ENCODE assay signal across 8 mouse cellular contexts in the genomic region with DNA sequence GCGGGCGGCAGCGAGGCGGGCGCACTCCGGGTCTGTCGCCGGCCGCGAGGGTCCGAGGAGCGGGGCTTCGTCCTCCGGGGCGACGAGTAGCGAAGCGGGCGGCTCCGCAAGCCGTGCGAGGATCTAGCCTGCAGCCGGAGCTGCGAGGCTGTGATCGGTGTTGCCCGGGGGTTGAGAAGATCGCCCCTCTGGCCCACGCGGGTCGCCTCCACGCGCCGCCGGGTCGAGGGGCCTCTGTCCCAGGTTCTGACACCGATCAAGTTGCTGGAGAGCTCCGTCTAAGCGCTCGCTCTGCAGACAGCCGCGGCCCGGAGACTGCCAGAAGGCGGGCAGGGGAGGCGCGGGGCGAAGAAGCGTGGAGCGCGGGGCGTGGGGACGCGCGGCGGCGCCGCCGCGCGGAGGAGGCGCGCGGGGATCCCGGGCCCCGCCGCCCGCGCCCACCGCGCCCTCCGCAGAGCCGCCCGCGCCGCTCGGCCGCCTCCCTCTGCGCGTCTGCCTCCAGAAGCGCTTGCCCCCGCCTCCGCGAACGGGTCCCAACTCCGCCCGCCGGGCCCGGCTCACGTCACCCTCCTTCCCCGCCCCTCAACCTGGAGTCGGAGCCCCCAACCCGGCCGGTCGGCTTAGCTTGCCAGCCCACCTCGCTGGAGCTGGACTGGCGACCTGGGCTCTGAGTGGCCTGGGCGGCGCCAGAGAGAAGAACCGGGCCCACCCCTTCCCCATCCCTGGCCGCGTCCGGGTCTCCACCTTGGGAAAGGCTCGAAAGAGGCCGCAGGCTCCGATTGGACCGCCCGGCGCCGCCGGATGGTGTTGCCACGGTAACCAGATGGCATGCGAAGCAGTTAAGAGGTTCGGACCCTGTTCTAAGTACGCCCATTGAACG. TPM values are rescaled to one million over a fixed set of nuclear protein-coding genes. Genes with fewer than 3 reads are reported as not detected.
DNase-seq lines count a peak whose midpoint lies in the region; ATAC-seq and TF ChIP-seq lines count a peak whose summit lies in the region.

Gene Ajap1 (minus strand): TSS at position 353 of the 880 bp plus-strand sequence.

- H3K36me3 ChIP-seq in ES-Bruce4 (ENCODE audit: control insufficient read depth, insufficient read depth, low read length, poor library complexity, severe bottlenecking): no peaks in the 10 kb centered on the region
- H3K36me3 ChIP-seq in embryonic facial prominence, embryonic 14.5 days (ENCODE audit: control insufficient read depth, insufficient read depth, low read length): no peaks in the 10 kb centered on the region
- H3K36me3 ChIP-seq in midbrain, embryonic 14.5 days (ENCODE audit: control insufficient read depth, insufficient read depth, low read length): no peaks in the 10 kb centered on the region

- peak; percentile 31; the same call in 1 of the 2 replicates for ATAC-seq in embryonic facial prominence, embryonic 14.5 days (ENCODE audit: low read depth)
- peak; percentile 62 for ATAC-seq in midbrain, embryonic 14.5 days (ENCODE audit: low FRiP score, low TSS enrichment)
- no peak; the same call in 1 of the 2 replicates for ATAC-seq in granulocyte monocyte progenitor cell, adult 5-6 weeks (replicated peaks; ENCODE audit: poor library complexity, severe bottlenecking)

- peak within 1 kb of the TSS; percentile 56 for H3K4me3 ChIP-seq in ES-Bruce4 (ENCODE audit: low read depth, low read length)
- peak within 1 kb of the TSS; percentile 45 for H3K4me3 ChIP-seq in embryonic facial prominence, embryonic 14.5 days (ENCODE audit: low read depth, low read length)
- peak within 1 kb of the TSS; percentile 67 for H3K4me3 ChIP-seq in midbrain, embryonic 14.5 days (replicated peaks; ENCODE audit: low read depth, low read length)

- TF ChIP-seq EP300 in ES-Bruce4 (IDR thresholded peaks at IDR 0.05; ENCODE audit: insufficient read depth, low read depth, low read length): no peak

- H3K27me3 ChIP-seq in ES-Bruce4 (ENCODE audit: control insufficient read depth, insufficient read depth, low read length, poor library complexity, severe bottlenecking): peaks cover 10% of the 10 kb centered on the region
- H3K27me3 ChIP-seq in embryonic facial prominence, embryonic 14.5 days (replicated peaks; ENCODE audit: control insufficient read depth, insufficient read depth, low read length): peaks cover 70% of the 10 kb centered on the region
- H3K27me3 ChIP-seq in midbrain, embryonic 14.5 days (ENCODE audit: control insufficient read depth, insufficient read depth, low read length): 0 out of 2 replicates have a peak, but pooled peaks cover 3% of the 10 kb centered on the region

- H3K4me1 ChIP-seq in ES-Bruce4 (ENCODE audit: control insufficient read depth, insufficient read depth, low read length): no peaks in the 10 kb centered on the region
- peaks cover 11% of the 10 kb centered on the region; the same call in 1 of the 2 replicates for H3K4me1 ChIP-seq in embryonic facial prominence, embryonic 14.5 days (ENCODE audit: control insufficient read depth, insufficient read depth, low read length)
- peaks cover 45% of the 10 kb centered on the region for H3K4me1 ChIP-seq in midbrain, embryonic 14.5 days (ENCODE audit: control insufficient read depth, insufficient read depth, low read length)

- DNase-seq in cerebellum, postnatal 25 days: peak; percentile 26 to 47
- DNase-seq in cerebellum, adult 11-12 months: no peak
- peak; percentile 12 for DNase-seq in embryonic facial prominence, embryonic 14.5 days (ENCODE audit: low spot score)
- DNase-seq in layer of hippocampus, adult 8-10 months (ENCODE audit: low spot score in 2 of 2): peak; percentile 66 to 77
- DNase-seq in midbrain, embryonic 14.5 days: peak; percentile 84
- peak; percentile 11 for DNase-seq in yolk sac, embryonic 10.5 days (ENCODE audit: low spot score)

- H3K9me3 ChIP-seq in ES-Bruce4 (replicated peaks; ENCODE audit: control insufficient read depth, insufficient read depth, low read length, poor library complexity, severe bottlenecking): no peaks in the 10 kb centered on the region
- H3K9me3 ChIP-seq in embryonic facial prominence, embryonic 14.5 days (ENCODE audit: control insufficient read depth, low read length): no peaks in the 10 kb centered on the region
- H3K9me3 ChIP-seq in midbrain, embryonic 14.5 days (ENCODE audit: control insufficient read depth, low read length): no peaks in the 10 kb centered on the region

- H3K4me2 ChIP-seq in embryonic facial prominence, embryonic 14.5 days (ENCODE audit: low read depth, low read length): peak within 1 kb of the TSS; percentile 84
- peak within 1 kb of the TSS; percentile 91 for H3K4me2 ChIP-seq in midbrain, embryonic 14.5 days (ENCODE audit: low read length)

- TF ChIP-seq CTCF in ES-Bruce4 (IDR thresholded peaks at IDR 0.05; ENCODE audit: low read depth, low read length): no peak

- peak within 1 kb of the TSS; percentile 26 for H3K9ac ChIP-seq in ES-Bruce4 (ENCODE audit: low read depth, poor library complexity, severe bottlenecking)
- peak within 1 kb of the TSS; percentile 46 for H3K9ac ChIP-seq in embryonic facial prominence, embryonic 14.5 days (ENCODE audit: low read depth, low read length)
- H3K9ac ChIP-seq in midbrain, embryonic 14.5 days (replicated peaks; ENCODE audit: low read length): peak within 1 kb of the TSS; percentile 84

- no peak within 1 kb of the TSS for H3K27ac ChIP-seq in ES-Bruce4 (ENCODE audit: insufficient read depth, low read length)
- H3K27ac ChIP-seq in embryonic facial prominence, embryonic 14.5 days (replicated peaks; ENCODE audit: low read depth, low read length): no peak within 1 kb of the TSS
- peak within 1 kb of the TSS; percentile 82 for H3K27ac ChIP-seq in midbrain, embryonic 14.5 days (replicated peaks; ENCODE audit: low read depth, low read length)

- no peak for TF ChIP-seq POLR2A in ES-Bruce4 (IDR thresholded peaks at IDR 0.05; ENCODE audit: insufficient read depth, low read length)

- WGBS in embryonic facial prominence, embryonic 14.5 days: 0% methylated on average over 24 of the region's 114 CpGs
- WGBS in midbrain, embryonic 14.5 days: under 1% methylated on average over 108 of the region's 114 CpGs

RNA-seq across cellular contexts. Expression of gene Ajap1, which starts in this region (rescaled TPM):
- polyA plus RNA-seq in ES-Bruce4 (2011; ENCODE audit: insufficient read depth, insufficient read length, low read depth, missing spikeins): not detected in 2 replicates
- 0.59 and 0.65 TPM in 2 replicates for polyA plus RNA-seq in embryonic facial prominence, embryonic 14.5 days (2014; fragmentation: Nextera tagmentation; extraction: Ambion mirVana)
- 10 to 100 TPM; 39.4 to 46.7 (median 45.4) TPM for total RNA-seq in layer of hippocampus, adult 8-10 months (2022)
- 8.9 and 9.8 TPM in 2 replicates for polyA plus RNA-seq in midbrain, embryonic 14.5 days (2014; fragmentation: Nextera tagmentation; extraction: Ambion mirVana)
- total RNA-seq in granulocyte monocyte progenitor cell, adult 5-6 weeks (2014; fragmentation: Nextera tagmentation): not detected in 2 replicates
- not detected in 2 replicates for total RNA-seq in granulocyte monocyte progenitor cell, adult 5-6 weeks (2017)

Comparison
In these comparisons a context has a peak if more than half of its experiments do, and no peak if none do; other contexts are left out.
1. RNA of gene Ajap1 (total RNA-seq): 39.4 to 46.7 TPM in layer of hippocampus, adult 8-10 months; not detected in granulocyte monocyte progenitor cell, adult 5-6 weeks; every median in the first group is over 10 times any median in the second.
2. Peak in DNase-seq, ATAC-seq, H3K4me3 ChIP-seq, H3K9ac ChIP-seq and H3K4me2 ChIP-seq in embryonic facial prominence, embryonic 14.5 days; RNA of the gene not detected or under 1 TPM.
3. H3K9ac ChIP-seq: peak in every context shown above with its lines; median percentile 84 in midbrain, embryonic 14.5 days; 46 in embryonic facial prominence, embryonic 14.5 days; 26 in ES-Bruce4.
4. Peak in every context shown above with its lines, with median percentiles within 50 percentile points of each other: H3K4me3 ChIP-seq.